Mouse (Mus musculus) Patski (cell line): ENCODE results near the gene Nrip3. TPM values are rescaled to one million over a fixed set of nuclear protein-coding genes. Genes with fewer than 3 reads are reported as not detected.

Source experiments
- ATAC-seq: fragments of 100-300 bp; one replicate; pipeline ENCODE4 v1.8.0; 2021
- CTCF ChIA-PET: fragments of 350-600 bp; sonication (Branson Sonifier 250); formaldehyde crosslinking; loops from one replicate; lab custom pipeline; 2022; ENCODE audit warnings: inconsistent platforms; lab: Charles Lee
- POLR2A ChIA-PET: fragments of 350-600 bp; sonication (Branson Sonifier 250); formaldehyde crosslinking; loops from one replicate; lab custom pipeline; 2022; ENCODE audit warnings: antibody characterized with exemption, inconsistent platforms; lab: Charles Lee
- DNase-seq: peaks from one replicate; pipeline ENCODE4 v3.0.0-alpha.2; 2011; ENCODE audit warnings: low read depth, low spot score
- H3K27me3 ChIP-seq: fragments of 371-371 bp; one replicate; pipeline ENCODE4 v1.5.1; 2021
- CTCF ChIP-seq: fragments of 100-300 bp; IDR thresholded peaks from one replicate; pipeline ENCODE4 v1.5.1; 2021
- in situ Hi-C: fragments of 300-500 bp; cut with MboI; formaldehyde crosslinking; loops from 3 replicates; pipeline ENCODE4 v1.11.1; 2018; ENCODE audit warnings: low pct_unique_long_range_greater_than_20kb, mixed read lengths
- polyA plus RNA-seq: library from polyadenylated mRNA; unstranded; gene quantifications from one replicate; pipeline ENCODE4 v1.2.3, GENCODE M21; 2021

Nrip3 gene
- polyA plus RNA-seq, 1 experiment from 2014 or later: 0.54 TPM

GRCm38 (mm10) chr7:109803516-109803915, 21.7 kb upstream of the Nrip3 start:
- CTCF ChIA-PET: interaction anchor here (1.4 to 2.8 kb wide), 2 partner anchors 11 to 22 kb away, joined by 3 to 11 read pairs; no protein-coding TSS in a partner anchor
- DNase-seq: no peak
- no peaks in the 10 kb centered on the region for H3K27me3 ChIP-seq
- in situ Hi-C loops: no loop called here
- POLR2A ChIA-PET: no interaction called here
- TF ChIP-seq CTCF: no peak
- no peak for ATAC-seq

GRCm38 (mm10) chr7:109800626-109801025, 18.8 kb upstream of the Nrip3 start:
- ATAC-seq (no peak), DNase-seq (no peak)
- POLR2A ChIA-PET: no interaction called here

GRCm38 (mm10) chr7:109799168-109799567, 17.3 kb upstream of the Nrip3 start:
- in situ Hi-C loops: loop anchor here (10.0 kb wide), 1 partner anchor 86 kb away; no protein-coding TSS in a partner anchor
- no peaks in the 10 kb centered on the region for H3K27me3 ChIP-seq
- DNase-seq (no peak), ATAC-seq (no peak)
- TF ChIP-seq CTCF: no peak
- POLR2A ChIA-PET: no interaction called here
- CTCF ChIA-PET: no interaction called here

More at GRCm38 (mm10) chr7:109800626-109801025, 18.8 kb upstream of the Nrip3 start:
- H3K27me3 ChIP-seq: no peaks in the 10 kb centered on the region
- CTCF ChIA-PET: interaction anchor here (0.7 to 1.0 kb wide), 2 partner anchors 8 to 38 kb away, joined by 3 to 4 read pairs; no protein-coding TSS in a partner anchor
- no peak for TF ChIP-seq CTCF
- in situ Hi-C loops: no loop called here

- ChIA-PET CTCF (interaction anchor here (0.8 kb wide), 1 partner anchor 73 kb away, joined by 3 read pairs; no protein-coding TSS in a partner anchor), POLR2A (interaction anchor here (0.6 kb wide), 1 partner anchor 289 kb away, joined by 3 read pairs; no protein-coding TSS in a partner anchor)
- in situ Hi-C loops: loop anchor here (10.0 kb wide), 1 partner anchor 89 kb away; no protein-coding TSS in a partner anchor
- ATAC-seq (no peak), DNase-seq (no peak)
- no peak for TF ChIP-seq CTCF
- no peaks in the 10 kb centered on the region for H3K27me3 ChIP-seq
Observed at GRCm38 (mm10) chr7:109795564-109795963, 13.7 kb upstream of the Nrip3 start.

GRCm38 (mm10) chr7:109794556-109794955, 12.7 kb upstream of the Nrip3 start:
- no peak for DNase-seq
- no peak for TF ChIP-seq CTCF
- ChIA-PET CTCF (interaction anchor here (1.6 kb wide), 1 partner anchor 91 kb away, joined by 5 read pairs; no protein-coding TSS in a partner anchor), POLR2A (no interaction called here)
- H3K27me3 ChIP-seq: no peaks in the 10 kb centered on the region
- in situ Hi-C loops: loop anchor here (10.0 kb wide), 1 partner anchor 90 kb away; no protein-coding TSS in a partner anchor
- ATAC-seq: no peak

GRCm38 (mm10) chr7:109792759-109793158, 10.9 kb upstream of the Nrip3 start:
- CTCF ChIA-PET: interaction anchor here (0.9 to 1.9 kb wide), 11 partner anchors 8 to 100 kb away, joined by 3 to 15 read pairs (median 4); partner anchors contain the start of gene Nrip3
- in situ Hi-C loops: loop anchor here (10.0 kb wide), 1 partner anchor 92 kb away; no protein-coding TSS in a partner anchor

GRCm38 (mm10) chr7:109790818-109791217, 9.0 kb upstream of the Nrip3 start:
- DNase-seq (no peak), ATAC-seq (no peak)
- H3K27me3 ChIP-seq: no peaks in the 10 kb centered on the region
- ChIA-PET CTCF (no interaction called here), POLR2A (no interaction called here)
- no peak for TF ChIP-seq CTCF
- in situ Hi-C loops: loop anchor here (10.0 kb wide), 1 partner anchor 94 kb away; no protein-coding TSS in a partner anchor

More at GRCm38 (mm10) chr7:109792759-109793158, 10.9 kb upstream of the Nrip3 start:
- ATAC-seq: peak; percentile 47
- POLR2A ChIA-PET: interaction anchor here (2.0 kb wide), 1 partner anchor 12 kb away, joined by 9 read pairs; the partner anchor contains the start of gene Nrip3
- peak; percentile 27 for DNase-seq
- peak; percentile 81 for TF ChIP-seq CTCF
- no peaks in the 10 kb centered on the region for H3K27me3 ChIP-seq

- no peak for ATAC-seq
- no peak for DNase-seq
- in situ Hi-C loops: no loop called here
- H3K27me3 ChIP-seq: no peaks in the 10 kb centered on the region
- no peak for TF ChIP-seq CTCF
- POLR2A ChIA-PET: no interaction called here
- CTCF ChIA-PET: no interaction called here
Observed at GRCm38 (mm10) chr7:109787860-109788259, 6.0 kb upstream of the Nrip3 start.

- CTCF ChIA-PET: interaction anchor here (2.2 kb wide), 1 partner anchor 9 kb away, joined by 10 read pairs; no protein-coding TSS in a partner anchor
- POLR2A ChIA-PET: no interaction called here
- H3K27me3 ChIP-seq: peaks cover 21% of the 10 kb centered on the region
- TF ChIP-seq CTCF: no peak
- ATAC-seq (no peak), DNase-seq (no peak)
- in situ Hi-C loops: no loop called here
Observed at GRCm38 (mm10) chr7:109783281-109783680, 1.5 kb upstream of the Nrip3 start.

GRCm38 (mm10) chr7:109781087-109781469, 747 bp downstream of the Nrip3 start:
- ChIA-PET CTCF (no interaction called here), POLR2A (interaction anchor here (1.0 to 3.0 kb wide), 2 partner anchors 12 to 14 kb away, joined by 3 to 9 read pairs; no protein-coding TSS in a partner anchor)
- ATAC-seq (peak; percentile 41), DNase-seq (no peak)
- peaks cover 21% of the 10 kb centered on the region for H3K27me3 ChIP-seq
- no peak for TF ChIP-seq CTCF
- in situ Hi-C loops: no loop called here

GRCm38 (mm10) chr7:109772251-109772650, 9.6 kb downstream of the Nrip3 start:
- ChIA-PET CTCF (no interaction called here), POLR2A (no interaction called here)
- in situ Hi-C loops: no loop called here
- no peaks in the 10 kb centered on the region for H3K27me3 ChIP-seq
- TF ChIP-seq CTCF: no peak
- ATAC-seq (no peak), DNase-seq (no peak)
